Mouse (Mus musculus) myocyte (in vitro differentiated cells): ENCODE data around the gene Atf4. TPM values are rescaled to one million over a fixed set of nuclear protein-coding genes. Genes with fewer than 3 reads are reported as not detected.
A peak's percentile ranks its signal among the peaks of the same experiment; 100 is the strongest.

Source experiments
- H3K27me3 ChIP-seq: one replicate; pipeline ENCODE4 v1.6.1; 2011; ENCODE audit not compliant: control insufficient read depth, insufficient read depth, insufficient read length
- H3K36me3 ChIP-seq: one replicate; pipeline ENCODE4 v1.6.1; 2011; ENCODE audit not compliant: control insufficient read depth, insufficient read depth
- H3K4me2 ChIP-seq: one replicate; pipeline ENCODE4 v1.6.1; 2011; ENCODE audit warnings: low read depth, control low read depth
- H3K4me3 ChIP-seq: one replicate; pipeline ENCODE4 v1.5.1; 2011; ENCODE audit warnings: mild to moderate bottlenecking, control low read depth, moderate library complexity
- H3K79me2 ChIP-seq: one replicate; pipeline ENCODE4 v1.6.1; 2011; ENCODE audit not compliant: control insufficient read depth, insufficient read depth
- H3ac ChIP-seq: one replicate; pipeline ENCODE4 v1.6.1; 2011; ENCODE audit not compliant: control insufficient read depth, insufficient read length
- CEBPB ChIP-seq: IDR thresholded peaks from 2 replicates; pipeline ENCODE4 v1.6.1; 2011; ENCODE audit warnings: mild to moderate bottlenecking, moderate library complexity; ENCODE audit not compliant: poor library complexity, insufficient read depth, severe bottlenecking
- E2F4 ChIP-seq: IDR thresholded peaks from one replicate; pipeline ENCODE4 v1.6.1; 2011; ENCODE audit warnings: mild to moderate bottlenecking, control low read depth, moderate library complexity; ENCODE audit not compliant: insufficient read depth
- MAX ChIP-seq: IDR thresholded peaks from one replicate; pipeline ENCODE4 v1.6.1; 2011; ENCODE audit warnings: low read depth, mild to moderate bottlenecking, control low read depth
- MYOD1 ChIP-seq, 3 experiments: IDR thresholded peaks; one replicate each; pipeline ENCODE4 v1.6.1; 2011; ENCODE audit warnings: control low read depth in 2 of 3, low read depth in 2 of 3, mild to moderate bottlenecking in 2 of 3, moderate library complexity in 1 of 3; ENCODE audit not compliant: insufficient read length in 2 of 3, control insufficient read depth in 1 of 3
- MYOG ChIP-seq, 3 experiments: IDR thresholded peaks; one replicate each; pipeline ENCODE4 v1.6.1; 2011; ENCODE audit warnings: control low read depth in 2 of 3, low read depth in 2 of 3, mild to moderate bottlenecking in 2 of 3; ENCODE audit not compliant: insufficient read length in 2 of 3, control insufficient read depth in 1 of 3, insufficient read depth in 1 of 3
- POLR2A ChIP-seq: IDR thresholded peaks from one replicate; pipeline ENCODE4 v1.6.1; 2011; ENCODE audit warnings: low read depth, mild to moderate bottlenecking, control low read depth, moderate library complexity; ENCODE audit not compliant: insufficient read length
- POLR2AphosphoS2 ChIP-seq: IDR thresholded peaks from one replicate; pipeline ENCODE4 v1.6.1; 2011; ENCODE audit warnings: low read depth, control low read depth; ENCODE audit not compliant: insufficient read length
- REST ChIP-seq: IDR thresholded peaks from one replicate; pipeline ENCODE4 v1.6.1; 2011; ENCODE audit warnings: mild to moderate bottlenecking, control low read depth, moderate library complexity; ENCODE audit not compliant: insufficient read depth, insufficient read length
- SRF ChIP-seq: IDR thresholded peaks from one replicate; pipeline ENCODE4 v1.6.1; 2011; ENCODE audit warnings: low read depth; ENCODE audit not compliant: control insufficient read depth, insufficient read length
- TCF12 ChIP-seq: IDR thresholded peaks from one replicate; pipeline ENCODE4 v1.6.1; 2011; ENCODE audit warnings: mild to moderate bottlenecking, control low read depth; ENCODE audit not compliant: poor library complexity, insufficient read depth, severe bottlenecking
- TCF3 ChIP-seq: IDR thresholded peaks from one replicate; pipeline ENCODE4 v1.6.1; 2011; ENCODE audit warnings: low read depth, control low read depth; ENCODE audit not compliant: insufficient read length
- USF1 ChIP-seq: IDR thresholded peaks from one replicate; pipeline ENCODE4 v1.6.1; 2011; ENCODE audit warnings: low read depth, mild to moderate bottlenecking, control low read depth, moderate library complexity
- polyA plus RNA-seq: library from polyadenylated mRNA; unstranded; fragments of >200 nt; fragmentation: generic; extraction: Trizol; gene quantifications from one replicate; pipeline ENCODE4 v1.2.1, GENCODE M21; 2012; ENCODE audit warnings: missing spikeins

Gene Atf4
- polyA plus RNA-seq, 1 experiment: 1,038 TPM

DNA sequence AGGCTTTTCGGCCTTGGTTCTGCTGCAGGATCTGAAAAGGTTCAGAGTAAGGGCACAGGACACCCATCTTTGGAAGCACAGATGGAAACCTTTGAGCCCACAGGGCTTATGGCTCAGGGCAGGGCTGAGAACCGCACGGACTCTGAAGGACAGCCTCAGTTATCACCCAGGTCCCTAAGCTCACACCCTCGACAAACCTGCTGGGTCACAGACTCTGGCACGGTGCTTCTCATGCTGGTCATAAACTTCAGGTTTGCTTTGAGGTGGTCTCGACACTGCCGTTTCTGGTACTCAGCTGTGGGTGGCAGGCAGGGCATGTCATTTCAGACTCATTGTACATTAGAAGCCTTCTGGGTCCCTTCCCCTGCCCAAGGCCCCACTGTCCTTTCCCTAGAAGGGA lies 6.1 kb downstream of the Atf4 start:
- H3K27me3 ChIP-seq: no peaks in the 10 kb centered on the region
- H3K4me2 ChIP-seq: no peak overlapping the region
- peak; percentile 48 for TF ChIP-seq POLR2AphosphoS2
- no peak for TF ChIP-seq USF1
- TF ChIP-seq MYOG (IDR thresholded peaks at IDR 0.05; ENCODE audit: control insufficient read depth in 1 of 3, insufficient read depth in 1 of 3, insufficient read length in 2 of 3, low read depth in 2 of 3): no peak
- TF ChIP-seq CEBPB: no peak
- TF ChIP-seq MAX: no peak
- no peak for TF ChIP-seq REST
- no peak for TF ChIP-seq MYOD1 (IDR thresholded peaks at IDR 0.05; ENCODE audit: control insufficient read depth in 1 of 3, insufficient read length in 2 of 3, low read depth in 2 of 3)
- no peak for TF ChIP-seq E2F4
- no peak overlapping the region for H3K4me3 ChIP-seq
- H3ac ChIP-seq: no peak overlapping the region
- H3K36me3 ChIP-seq: peaks cover 30% of the 10 kb centered on the region
- peaks cover 38% of the 10 kb centered on the region for H3K79me2 ChIP-seq

DNA sequence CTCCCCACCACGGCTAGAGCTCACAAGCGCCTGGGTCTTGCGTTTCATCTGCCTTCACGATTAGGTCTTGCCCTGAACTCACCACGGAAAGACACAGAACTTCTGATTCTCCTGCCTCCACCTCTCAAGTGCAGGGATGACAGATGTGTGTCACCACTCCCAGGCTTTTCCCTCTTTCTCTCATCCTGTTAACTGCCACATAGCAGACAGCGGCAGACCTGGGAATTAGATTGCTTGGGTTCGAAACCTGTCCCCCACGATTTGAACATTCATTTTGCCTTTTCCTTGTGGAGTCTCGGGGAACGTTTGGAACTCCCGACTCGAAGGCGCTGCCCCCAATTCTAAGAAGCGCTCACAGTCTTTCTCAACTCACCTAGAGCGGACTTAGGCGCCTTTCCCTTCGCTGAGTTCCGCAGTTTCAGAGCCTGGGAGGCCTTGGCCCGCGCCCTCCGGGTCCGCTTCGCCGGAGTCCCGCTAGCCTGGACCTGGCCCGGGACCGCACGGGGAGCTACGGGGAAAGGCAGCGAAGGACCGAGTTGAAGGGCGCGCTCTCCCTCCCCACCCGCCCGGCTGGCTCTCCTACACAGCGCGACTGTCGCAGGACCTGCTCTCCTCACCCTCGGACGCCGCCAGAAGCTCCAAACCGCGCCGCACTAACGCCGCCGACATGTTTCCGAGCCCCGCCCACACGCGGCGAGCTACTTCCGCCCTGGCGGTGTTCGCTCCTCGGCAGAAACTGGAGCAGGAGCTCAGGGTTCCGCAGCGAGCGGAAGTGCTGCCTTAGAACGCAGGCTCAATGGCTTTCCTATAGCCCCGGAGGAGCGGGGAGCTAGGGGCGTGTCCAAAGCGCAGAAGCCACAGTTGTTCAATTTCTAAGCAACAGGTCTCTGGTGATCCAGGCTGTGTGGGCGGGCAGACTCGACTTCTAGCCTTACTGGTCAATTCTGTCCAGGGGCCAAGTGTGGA lies 8.9 kb downstream of the Atf4 start, which contains the start of gene Rps19bp1:
Gene Rps19bp1 (minus strand): TSS at position 706 of the 966 bp plus-strand sequence.
- H3K4me3 ChIP-seq: peak within 1 kb of the TSS; percentile 70
- peak in 2 of 3 experiments; percentile 8 to 18 for TF ChIP-seq MYOD1 (IDR thresholded peaks at IDR 0.05; ENCODE audit: control insufficient read depth in 1 of 3, insufficient read length in 2 of 3, low read depth in 2 of 3)
- peak; percentile 10 for TF ChIP-seq E2F4
- no peak for TF ChIP-seq MAX
- TF ChIP-seq TCF12: no peak
- peak; percentile 95 for TF ChIP-seq POLR2AphosphoS2
- peak in 2 of 3 experiments; percentile 58 to 69 for TF ChIP-seq MYOG (IDR thresholded peaks at IDR 0.05; ENCODE audit: control insufficient read depth in 1 of 3, insufficient read depth in 1 of 3, insufficient read length in 2 of 3, low read depth in 2 of 3)
- no peak for TF ChIP-seq REST
- peak; percentile 85 for TF ChIP-seq SRF
- no peak for TF ChIP-seq TCF3
- TF ChIP-seq CEBPB: no peak
- peak; percentile 5 for TF ChIP-seq USF1
- peak; percentile 94 for TF ChIP-seq POLR2A
- peaks cover 15% of the 10 kb centered on the region for H3K36me3 ChIP-seq
- peaks cover 25% of the 10 kb centered on the region for H3K79me2 ChIP-seq
- peaks cover 5% of the 10 kb centered on the region for H3K27me3 ChIP-seq
- peak within 1 kb of the TSS; percentile 82 for H3ac ChIP-seq
- peak within 1 kb of the TSS; percentile 92 for H3K4me2 ChIP-seq

DNA sequence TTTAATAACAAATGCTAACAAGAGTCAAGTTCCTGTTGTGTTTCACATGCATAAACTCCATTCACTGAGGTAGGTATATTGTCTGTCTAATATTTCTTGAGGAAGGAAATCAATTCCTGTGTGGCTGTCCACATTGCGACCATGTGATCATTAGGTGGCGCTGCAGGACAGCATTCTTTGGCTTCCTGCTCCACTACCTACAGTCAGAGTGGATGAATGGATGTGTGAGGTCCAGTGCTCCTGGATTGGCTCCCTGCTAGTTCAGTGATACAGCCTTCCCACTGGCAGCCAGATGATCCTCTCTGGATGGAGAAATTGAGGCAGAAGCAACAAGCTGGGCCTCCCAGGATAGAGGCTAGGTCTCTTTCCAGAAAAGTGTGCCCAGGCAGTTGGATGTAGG lies 11.3 kb downstream of the Atf4 start:
- H3K4me3 ChIP-seq: no peak overlapping the region
- no peak overlapping the region for H3ac ChIP-seq
- H3K79me2 ChIP-seq: peaks cover 25% of the 10 kb centered on the region
- no peaks in the 10 kb centered on the region for H3K36me3 ChIP-seq
- H3K4me2 ChIP-seq: no peak overlapping the region
- TF ChIP-seq CEBPB (no peak), E2F4 (no peak), SRF (no peak), MYOG (IDR thresholded peaks at IDR 0.05; ENCODE audit: control insufficient read depth in 1 of 3, insufficient read depth in 1 of 3, insufficient read length in 2 of 3, low read depth in 2 of 3) (no peak), MAX (no peak), TCF12 (no peak), POLR2A (no peak), TCF3 (no peak), USF1 (no peak), POLR2AphosphoS2 (no peak), MYOD1 (IDR thresholded peaks at IDR 0.05; ENCODE audit: control insufficient read depth in 1 of 3, insufficient read length in 2 of 3, low read depth in 2 of 3) (no peak)
- H3K27me3 ChIP-seq: peaks cover 5% of the 10 kb centered on the region

DNA sequence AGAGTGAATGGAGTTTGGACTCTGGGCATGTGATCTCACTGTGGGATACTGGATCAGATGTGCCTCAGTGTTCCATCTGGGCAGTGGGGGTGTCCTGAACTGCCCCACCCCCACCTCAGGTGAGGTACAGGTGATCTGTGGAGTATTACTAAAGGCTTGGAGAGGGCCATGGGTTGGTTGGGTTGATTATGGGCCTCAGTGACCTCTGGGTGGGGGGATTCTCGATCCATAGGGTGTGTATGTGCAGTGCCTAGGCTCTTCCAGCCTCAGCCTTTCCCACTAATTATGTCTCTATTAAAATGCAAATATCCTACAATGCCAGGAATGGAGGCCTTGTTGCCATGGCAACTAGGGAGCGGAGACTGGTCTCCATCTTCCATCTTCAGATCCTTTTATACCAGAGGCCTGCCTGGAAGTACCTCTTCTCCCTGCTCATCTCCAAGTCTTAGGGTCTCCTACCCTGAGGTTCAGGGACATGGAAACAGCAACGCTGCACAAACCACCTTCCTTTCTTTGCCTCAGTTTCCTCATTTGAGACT lies 16.9 kb downstream of the Atf4 start:
- Histone ChIP-seq H3K4me2 (no peak overlapping the region), H3K79me2 (no peaks in the 10 kb centered on the region), H3K27me3 (peaks cover 5% of the 10 kb centered on the region), H3K4me3 (no peak overlapping the region), H3ac (no peak overlapping the region), H3K36me3 (no peaks in the 10 kb centered on the region)
- TF ChIP-seq USF1 (no peak), MYOD1 (IDR thresholded peaks at IDR 0.05; ENCODE audit: control insufficient read depth in 1 of 3, insufficient read length in 2 of 3, low read depth in 2 of 3) (no peak), SRF (no peak), MYOG (IDR thresholded peaks at IDR 0.05; ENCODE audit: control insufficient read depth in 1 of 3, insufficient read depth in 1 of 3, insufficient read length in 2 of 3, low read depth in 2 of 3) (no peak), E2F4 (no peak), MAX (no peak), TCF3 (no peak), POLR2AphosphoS2 (no peak), CEBPB (no peak), REST (no peak), TCF12 (no peak), POLR2A (no peak)
